Mouse (Mus musculus) kidney, adult 2 months (tissue): Measurements from ENCODE around the gene Rrad.

Experiments
- CTCF ChIP-seq: fragments of 200-500 bp; conservative IDR thresholded peaks from 2 replicates; pipeline ENCODE4 v1.5.1; 2011; ENCODE audit warnings: low read depth, mild to moderate bottlenecking, control low read depth, low read length, moderate library complexity, mixed read lengths; ENCODE audit not compliant: insufficient read depth, insufficient read length
- POLR2A ChIP-seq: fragments of 200-500 bp; IDR thresholded peaks from one replicate; pipeline ENCODE4 v1.6.1; 2011; ENCODE audit warnings: low read depth, low read length, control low read depth

- TF ChIP-seq POLR2A (no peak), CTCF (no peak)
Observed at GRCm38 (mm10) chr8:104591856-104592255, 39.3 kb downstream of the Rrad start.
